Mouse (Mus musculus) limb, embryonic 15.5 days (tissue): Measurements from ENCODE around the gene Gpr68. TPM values are rescaled to one million over a fixed set of nuclear protein-coding genes. Genes with fewer than 3 reads are reported as not detected.

Experiments used
- ATAC-seq: fragments of 200-750 bp; cut with Nextera tagmentation; 2 replicates; pipeline ENCODE4 v1.8.0; 2017; ENCODE audit warnings: low read depth, moderate TSS enrichment; ENCODE audit not compliant: insufficient number of reproducible peaks, low FRiP score, low TSS enrichment
- H3K27ac ChIP-seq: fragments of 300-500 bp; sonication (generic); 2 replicates; pipeline ENCODE4 v1.5.1; 2015; ENCODE audit warnings: moderate library complexity, mild to moderate bottlenecking, inconsistent platforms
- H3K27me3 ChIP-seq: fragments of 300-500 bp; sonication (generic); 2 replicates; pipeline ENCODE4 v1.6.1; 2015; ENCODE audit warnings: inconsistent platforms
- H3K36me3 ChIP-seq: fragments of 300-500 bp; sonication (generic); 2 replicates; pipeline ENCODE4 v1.6.1; 2015; ENCODE audit warnings: inconsistent platforms
- H3K4me1 ChIP-seq: fragments of 300-500 bp; sonication (generic); 2 replicates; pipeline ENCODE4 v1.6.1; 2015; ENCODE audit warnings: inconsistent platforms
- H3K4me2 ChIP-seq: fragments of 300-500 bp; sonication (generic); 2 replicates; pipeline ENCODE4 v1.6.1; 2015; ENCODE audit warnings: mild to moderate bottlenecking, inconsistent platforms
- H3K4me3 ChIP-seq: fragments of 300-500 bp; sonication (generic); 2 replicates; pipeline ENCODE4 v1.5.1; 2015; ENCODE audit warnings: mild to moderate bottlenecking, inconsistent platforms
- H3K9ac ChIP-seq: fragments of 300-500 bp; sonication (generic); 2 replicates; pipeline ENCODE4 v1.6.1; 2015; ENCODE audit warnings: inconsistent platforms
- H3K9me3 ChIP-seq: fragments of 300-500 bp; sonication (generic); 2 replicates; pipeline ENCODE4 v1.6.1; 2016; ENCODE audit warnings: inconsistent platforms
- WGBS: fragments of 180-500 bp; shearing (Covaris S2); methylation state at CpG from one replicate; pipeline ENCODE4 v1.1.7; 2015; 5-methylcytosine and 5-hydroxymethylcytosine counted together
- polyA plus RNA-seq: library from polyadenylated mRNA; unstranded; fragments of >200 nt; fragmentation: Nextera tagmentation; extraction: Ambion mirVana; gene quantifications from 2 replicates; pipeline ENCODE4 v1.2.1, GENCODE M21; 2015

Gpr68 gene
- polyA plus RNA-seq, 1 experiment from 2014 or later = 0.33 TPM

GRCm38 (mm10) chr12:100941361-100941760 is 33.4 kb upstream of the Gpr68 start:
- ATAC-seq = no peak

DNA sequence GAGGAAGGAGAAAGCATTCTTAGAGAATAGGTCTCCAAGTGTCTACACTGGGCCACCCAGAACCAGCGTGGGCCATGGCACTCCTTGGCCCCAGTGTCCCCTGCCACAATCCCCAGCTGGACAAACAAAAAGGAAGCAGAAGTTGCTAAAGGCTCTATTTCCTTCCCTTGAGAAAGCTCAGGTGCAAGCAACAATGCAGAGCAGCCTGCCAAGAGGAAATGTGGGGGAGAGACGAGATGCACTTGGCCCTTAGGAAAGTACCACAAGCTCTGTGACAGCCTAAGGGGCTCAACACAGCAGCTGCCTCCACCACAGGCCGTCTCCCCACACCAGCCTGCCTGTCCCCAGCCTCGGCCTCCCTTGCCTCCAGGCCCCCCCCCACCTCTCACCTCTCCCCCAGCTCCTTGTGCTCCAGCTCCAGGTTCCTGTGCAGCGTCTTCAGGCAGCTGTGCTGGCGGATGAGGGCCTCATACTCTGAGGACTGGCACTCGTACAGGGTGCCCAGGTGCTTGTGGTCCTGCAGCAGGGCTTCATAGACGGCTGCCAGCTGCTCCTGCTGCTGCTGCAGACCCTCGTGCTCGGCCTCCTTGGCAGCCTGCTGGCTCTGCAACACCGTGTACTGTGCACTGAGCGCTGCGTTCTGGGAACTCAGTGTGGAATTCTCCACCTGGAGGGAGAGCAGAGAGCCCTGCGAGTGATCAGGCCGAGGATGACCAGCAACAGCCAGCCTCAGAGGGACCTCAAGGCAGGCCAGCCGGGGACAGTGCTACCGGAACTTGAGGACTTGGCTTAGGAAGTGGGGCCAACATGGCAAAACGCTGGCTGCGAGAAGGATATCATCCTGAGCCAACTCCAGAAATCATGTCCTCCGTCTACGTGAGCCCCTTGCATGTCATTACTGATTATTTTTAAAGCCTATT is 29.7 kb upstream of the Gpr68 start:
- WGBS = 55% methylated on average over 21 of the region's 21 CpGs
- H3K27me3 ChIP-seq = no peaks in the 10 kb centered on the region
- H3K4me2 ChIP-seq = no peak overlapping the region
- no peak overlapping the region for H3K4me3 ChIP-seq
- peaks cover 13% of the 10 kb centered on the region for H3K4me1 ChIP-seq
- H3K36me3 ChIP-seq = no peaks in the 10 kb centered on the region
- peak overlapping the region; percentile 65 for H3K27ac ChIP-seq
- no peaks in the 10 kb centered on the region for H3K9me3 ChIP-seq
- no peak; the same call in 1 of the 2 replicates for ATAC-seq
- H3K9ac ChIP-seq = no peak overlapping the region

More at GRCm38 (mm10) chr12:100941361-100941760, 33.4 kb upstream of the Gpr68 start:
- WGBS = 73% methylated on average over 3 of the region's 3 CpGs
- no peak overlapping the region for H3K4me2 ChIP-seq
- H3K4me3 ChIP-seq = no peak overlapping the region
- H3K9me3 ChIP-seq = no peaks in the 10 kb centered on the region
- no peak overlapping the region for H3K9ac ChIP-seq
- H3K27ac ChIP-seq = no peak overlapping the region
- peaks cover 6% of the 10 kb centered on the region; the same call in 1 of the 2 replicates for H3K36me3 ChIP-seq
- peaks cover 13% of the 10 kb centered on the region for H3K4me1 ChIP-seq
- no peaks in the 10 kb centered on the region for H3K27me3 ChIP-seq

DNA sequence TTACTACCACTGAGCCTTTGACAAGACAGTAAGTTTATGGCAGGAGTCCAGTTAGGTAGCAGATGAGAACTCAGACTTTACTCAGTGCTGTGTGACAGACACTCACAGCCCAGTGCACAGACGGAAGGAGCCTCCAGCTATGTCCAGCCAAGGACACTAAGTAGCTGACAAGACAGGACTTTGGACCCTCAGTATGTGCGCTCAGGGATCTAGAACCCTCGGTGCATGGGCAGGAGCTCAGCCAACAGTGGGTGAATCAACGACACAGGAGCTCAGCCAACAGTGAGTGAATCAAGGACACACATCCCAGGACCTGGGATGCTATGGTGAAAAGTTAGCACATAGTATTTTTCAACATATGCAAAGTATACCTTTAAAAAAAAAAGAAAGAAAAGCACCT is 28.7 kb upstream of the Gpr68 start:
- H3K27ac ChIP-seq = no peak overlapping the region
- no peaks in the 10 kb centered on the region for H3K27me3 ChIP-seq
- peaks cover 13% of the 10 kb centered on the region for H3K4me1 ChIP-seq
- no peak for ATAC-seq
- WGBS = 80% methylated on average over 4 of the region's 4 CpGs
- no peak overlapping the region for H3K4me3 ChIP-seq
- H3K9me3 ChIP-seq = no peaks in the 10 kb centered on the region
- no peaks in the 10 kb centered on the region for H3K36me3 ChIP-seq
- no peak overlapping the region for H3K4me2 ChIP-seq
- no peak overlapping the region for H3K9ac ChIP-seq

GRCm38 (mm10) chr12:100936116-100936515 is 28.1 kb upstream of the Gpr68 start:
- no peak overlapping the region for H3K4me3 ChIP-seq
- no peak overlapping the region for H3K4me2 ChIP-seq
- H3K27me3 ChIP-seq = no peaks in the 10 kb centered on the region
- H3K9me3 ChIP-seq = no peaks in the 10 kb centered on the region
- 14% methylated on average over 2 of the region's 2 CpGs for WGBS
- H3K27ac ChIP-seq = no peak overlapping the region
- H3K9ac ChIP-seq = no peak overlapping the region
- H3K36me3 ChIP-seq = no peaks in the 10 kb centered on the region
- ATAC-seq = no peak
- H3K4me1 ChIP-seq = peaks cover 13% of the 10 kb centered on the region

- Histone ChIP-seq H3K27ac (no peak overlapping the region), H3K4me1 (peaks cover 13% of the 10 kb centered on the region), H3K9ac (no peak overlapping the region), H3K27me3 (no peaks in the 10 kb centered on the region), H3K36me3 (no peaks in the 10 kb centered on the region), H3K4me3 (no peak overlapping the region), H3K4me2 (no peak overlapping the region), H3K9me3 (no peaks in the 10 kb centered on the region)
- no peak for ATAC-seq
- 77% methylated on average over 5 of the region's 5 CpGs for WGBS
Observed at GRCm38 (mm10) chr12:100934796-100935195, 26.8 kb upstream of the Gpr68 start.

- 96% methylated on average over 14 of the region's 14 CpGs for WGBS
- H3K4me2 ChIP-seq = no peak overlapping the region
- ATAC-seq = no peak
Observed at GRCm38 (mm10) chr12:100931653-100932052, 23.7 kb upstream of the Gpr68 start.

DNA sequence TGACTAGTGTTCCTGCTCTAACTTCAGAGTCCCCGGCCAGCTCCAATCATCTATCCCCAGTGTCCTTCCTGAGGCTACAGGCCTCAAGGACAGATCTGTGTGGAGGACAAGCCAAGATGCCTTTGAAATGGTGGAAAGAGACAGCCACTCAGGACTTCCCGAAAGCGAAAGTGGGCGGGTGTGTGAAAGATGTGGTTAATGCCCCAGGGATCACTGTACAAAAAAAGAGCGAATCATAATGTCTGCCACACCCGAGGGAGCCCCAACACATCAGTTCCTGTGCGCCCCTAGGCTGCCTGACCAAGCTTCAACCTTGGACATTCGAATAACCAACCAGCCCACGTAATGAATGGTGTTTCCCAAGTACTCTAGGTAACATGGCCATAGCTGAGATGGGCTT is 20.3 kb upstream of the Gpr68 start:
- WGBS = 90% methylated on average over 9 of the region's 9 CpGs
- 0 out of 2 replicates have a peak, but pooled peaks cover 6% of the 10 kb centered on the region for H3K36me3 ChIP-seq
- H3K9me3 ChIP-seq = no peaks in the 10 kb centered on the region
- no peak overlapping the region for H3K4me2 ChIP-seq
- no peak overlapping the region for H3K27ac ChIP-seq
- H3K9ac ChIP-seq = no peak overlapping the region
- H3K4me3 ChIP-seq = no peak overlapping the region
- H3K27me3 ChIP-seq = no peaks in the 10 kb centered on the region
- no peaks in the 10 kb centered on the region for H3K4me1 ChIP-seq
- ATAC-seq = no peak

More at GRCm38 (mm10) chr12:100931653-100932052, 23.7 kb upstream of the Gpr68 start:
- H3K27ac ChIP-seq = no peak overlapping the region
- H3K9ac ChIP-seq = no peak overlapping the region
- H3K27me3 ChIP-seq = no peaks in the 10 kb centered on the region
- 0 out of 2 replicates have a peak, but pooled peaks cover 6% of the 10 kb centered on the region for H3K36me3 ChIP-seq
- no peaks in the 10 kb centered on the region for H3K9me3 ChIP-seq
- H3K4me1 ChIP-seq = no peaks in the 10 kb centered on the region
- no peak overlapping the region for H3K4me3 ChIP-seq

DNA sequence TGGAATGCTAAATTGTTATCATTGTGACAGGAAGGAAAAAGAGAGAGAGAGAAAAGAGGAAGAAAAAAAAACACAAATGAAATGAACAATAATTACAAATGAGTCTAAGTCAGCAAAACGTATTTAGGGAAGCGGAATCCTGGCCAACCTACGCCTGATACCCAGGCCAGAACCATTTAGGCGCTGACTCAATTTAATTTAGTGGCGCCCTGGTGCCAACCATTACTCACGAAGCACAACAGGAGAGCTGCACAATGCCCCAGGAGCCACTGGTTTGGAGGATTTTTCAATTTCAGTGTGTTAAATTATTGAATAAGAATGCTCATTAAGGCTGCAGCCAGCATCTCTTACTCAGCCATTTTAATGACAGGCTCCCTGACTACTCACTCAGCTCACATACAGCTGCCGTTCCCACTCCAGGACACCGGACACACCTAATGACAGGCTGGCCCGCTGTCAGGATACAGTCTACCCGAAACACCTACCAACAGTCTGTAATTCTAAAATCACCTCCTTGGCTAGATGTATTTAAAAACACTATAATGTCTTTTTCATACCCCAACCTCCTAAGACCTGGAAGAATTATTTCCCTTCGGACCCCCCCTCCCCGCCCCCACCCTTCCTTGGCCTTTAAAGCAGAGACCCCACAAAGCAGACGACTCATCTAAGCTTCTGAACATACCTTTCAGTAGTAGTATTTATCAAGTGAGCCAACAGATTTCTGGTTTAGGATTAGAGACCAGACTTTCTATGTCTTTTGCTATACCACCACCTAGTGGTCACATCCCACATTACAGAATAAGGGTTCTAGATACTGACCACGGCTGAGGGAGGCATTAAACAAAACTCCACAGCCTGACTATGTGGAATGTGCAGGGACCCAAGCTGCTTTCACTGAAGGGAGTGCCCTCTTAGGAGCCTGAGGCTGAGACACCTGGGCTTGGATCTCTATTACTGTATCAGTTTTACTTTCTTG is 17.9 kb upstream of the Gpr68 start:
- 64% methylated on average over 14 of the region's 14 CpGs for WGBS
- no peak for ATAC-seq
- H3K27me3 ChIP-seq = no peaks in the 10 kb centered on the region
- H3K36me3 ChIP-seq = 0 out of 2 replicates have a peak, but pooled peaks cover 6% of the 10 kb centered on the region
- no peak overlapping the region for H3K4me3 ChIP-seq
- H3K4me2 ChIP-seq = no peak overlapping the region
- no peaks in the 10 kb centered on the region for H3K4me1 ChIP-seq
- H3K27ac ChIP-seq = no peak overlapping the region
- no peaks in the 10 kb centered on the region for H3K9me3 ChIP-seq
- no peak overlapping the region for H3K9ac ChIP-seq

DNA sequence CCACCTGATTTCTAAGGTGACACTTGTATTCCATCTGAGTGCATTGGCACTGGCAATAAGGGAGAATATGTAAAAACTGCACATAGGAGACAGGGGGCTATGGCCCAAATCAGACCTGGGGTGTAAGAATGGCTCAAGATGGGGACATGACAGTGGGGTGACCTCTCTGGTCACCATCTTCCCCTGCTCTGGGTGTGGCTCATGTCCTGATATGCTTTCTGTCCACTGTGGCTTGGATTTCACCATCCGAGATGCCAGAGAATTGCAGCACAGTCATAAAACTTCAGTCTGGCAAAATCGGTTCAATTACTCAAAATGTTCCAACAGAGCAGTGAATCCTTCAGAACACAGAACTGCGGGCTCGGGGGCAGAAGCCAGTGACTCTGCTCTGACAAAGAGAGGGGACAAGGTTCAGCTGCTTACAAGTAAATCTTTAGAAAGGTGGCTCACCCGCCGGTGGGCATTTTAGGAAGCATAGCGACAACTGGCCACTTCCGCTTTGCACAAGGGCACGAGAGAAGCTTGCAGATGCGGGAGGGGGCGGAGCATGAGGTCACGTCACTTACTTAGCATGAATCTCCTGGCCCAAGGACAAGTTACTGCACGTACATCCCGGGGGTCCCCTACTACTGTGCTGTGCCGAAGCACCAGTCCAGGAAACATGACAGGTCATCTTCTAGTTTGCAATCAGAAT is 16.8 kb upstream of the Gpr68 start:
- Histone ChIP-seq H3K4me3 (no peak overlapping the region), H3K9me3 (no peaks in the 10 kb centered on the region), H3K36me3 (0 out of 2 replicates have a peak, but pooled peaks cover 6% of the 10 kb centered on the region), H3K9ac (no peak overlapping the region), H3K27me3 (no peaks in the 10 kb centered on the region), H3K4me1 (no peaks in the 10 kb centered on the region), H3K4me2 (no peak overlapping the region), H3K27ac (no peak overlapping the region)
- no peak for ATAC-seq
- 76% methylated on average over 15 of the region's 15 CpGs for WGBS

DNA sequence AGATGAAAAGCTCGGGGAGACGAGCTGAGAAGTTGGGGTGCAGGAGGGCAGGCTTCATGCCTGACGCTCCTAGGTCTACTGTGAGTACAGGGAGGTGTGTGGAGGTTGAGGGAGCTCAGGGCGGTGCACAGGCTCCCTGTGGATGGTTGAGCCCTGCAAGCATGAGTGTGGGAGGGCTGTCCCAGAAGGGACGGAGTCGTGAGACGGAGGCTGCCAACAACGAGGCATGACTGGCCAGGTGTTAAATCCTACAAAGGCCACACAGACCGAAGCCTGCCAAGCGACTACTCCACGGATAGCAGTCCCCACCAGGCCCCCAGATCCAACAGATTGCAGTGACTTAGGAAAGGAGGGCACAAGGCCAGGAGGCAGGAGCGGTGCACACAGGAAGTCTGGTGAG is 2.7 kb upstream of the Gpr68 start:
- no peak for ATAC-seq
- WGBS = 55% methylated on average over 12 of the region's 12 CpGs
- Histone ChIP-seq H3K4me2 (no peak overlapping the region), H3K9ac (no peak overlapping the region), H3K27me3 (peaks cover 24% of the 10 kb centered on the region), H3K27ac (no peak overlapping the region), H3K4me3 (no peak overlapping the region), H3K36me3 (no peaks in the 10 kb centered on the region), H3K9me3 (no peaks in the 10 kb centered on the region), H3K4me1 (peaks cover 26% of the 10 kb centered on the region)

DNA sequence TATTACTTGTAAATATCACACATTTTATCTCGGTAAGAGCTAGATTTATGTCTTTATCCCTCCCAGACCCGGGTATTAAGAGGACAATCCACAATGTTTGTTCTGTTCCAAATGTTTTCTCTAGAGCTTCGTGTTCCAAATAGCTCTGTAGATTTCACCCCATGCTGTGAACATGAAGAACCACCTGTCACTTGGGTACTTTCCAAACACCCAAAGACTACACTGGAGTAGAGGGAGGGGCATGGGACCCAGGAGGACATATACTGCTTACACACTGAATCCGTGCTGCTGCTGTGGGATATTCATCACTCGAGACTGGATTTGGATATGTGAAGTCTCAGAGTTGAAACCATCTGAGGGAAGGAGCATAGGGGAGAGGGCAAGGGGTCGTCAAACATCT is 1.8 kb upstream of the Gpr68 start:
- WGBS = 58% methylated on average over 6 of the region's 6 CpGs
- H3K4me2 ChIP-seq = no peak overlapping the region
- no peak overlapping the region for H3K27ac ChIP-seq
- H3K9ac ChIP-seq = no peak overlapping the region
- H3K36me3 ChIP-seq = no peaks in the 10 kb centered on the region
- no peak overlapping the region for H3K4me3 ChIP-seq
- H3K9me3 ChIP-seq = no peaks in the 10 kb centered on the region
- H3K27me3 ChIP-seq = peaks cover 24% of the 10 kb centered on the region
- ATAC-seq = no peak
- peaks cover 26% of the 10 kb centered on the region for H3K4me1 ChIP-seq
